Mouse (Mus musculus) spleen, adult 10 weeks (tissue): Measurements from ENCODE around the gene Pim2. TPM values are rescaled to one million over a fixed set of nuclear protein-coding genes. Genes with fewer than 3 reads are reported as not detected.

Experiments used
- polyA plus RNA-seq: library from polyadenylated mRNA; stranded (reverse); fragments of 350-450 nt; fragmentation: Illumina TruSeq; extraction: RNeasy Lipid Tissue Mini Kit (QIAGEN cat#74804); gene quantifications from one replicate; pipeline ENCODE4 v1.2.3, GENCODE M21; 2015; ENCODE audit warnings: low replicate concordance; ENCODE audit not compliant: insufficient read depth

Gene Pim2
- 38.2 TPM for polyA plus RNA-seq

GRCm38 (mm10) chrX:7878007-7878419 is at the start of gene Pim2:
Gene Pim2 (plus strand): TSS chrX:7878262.

DNA sequence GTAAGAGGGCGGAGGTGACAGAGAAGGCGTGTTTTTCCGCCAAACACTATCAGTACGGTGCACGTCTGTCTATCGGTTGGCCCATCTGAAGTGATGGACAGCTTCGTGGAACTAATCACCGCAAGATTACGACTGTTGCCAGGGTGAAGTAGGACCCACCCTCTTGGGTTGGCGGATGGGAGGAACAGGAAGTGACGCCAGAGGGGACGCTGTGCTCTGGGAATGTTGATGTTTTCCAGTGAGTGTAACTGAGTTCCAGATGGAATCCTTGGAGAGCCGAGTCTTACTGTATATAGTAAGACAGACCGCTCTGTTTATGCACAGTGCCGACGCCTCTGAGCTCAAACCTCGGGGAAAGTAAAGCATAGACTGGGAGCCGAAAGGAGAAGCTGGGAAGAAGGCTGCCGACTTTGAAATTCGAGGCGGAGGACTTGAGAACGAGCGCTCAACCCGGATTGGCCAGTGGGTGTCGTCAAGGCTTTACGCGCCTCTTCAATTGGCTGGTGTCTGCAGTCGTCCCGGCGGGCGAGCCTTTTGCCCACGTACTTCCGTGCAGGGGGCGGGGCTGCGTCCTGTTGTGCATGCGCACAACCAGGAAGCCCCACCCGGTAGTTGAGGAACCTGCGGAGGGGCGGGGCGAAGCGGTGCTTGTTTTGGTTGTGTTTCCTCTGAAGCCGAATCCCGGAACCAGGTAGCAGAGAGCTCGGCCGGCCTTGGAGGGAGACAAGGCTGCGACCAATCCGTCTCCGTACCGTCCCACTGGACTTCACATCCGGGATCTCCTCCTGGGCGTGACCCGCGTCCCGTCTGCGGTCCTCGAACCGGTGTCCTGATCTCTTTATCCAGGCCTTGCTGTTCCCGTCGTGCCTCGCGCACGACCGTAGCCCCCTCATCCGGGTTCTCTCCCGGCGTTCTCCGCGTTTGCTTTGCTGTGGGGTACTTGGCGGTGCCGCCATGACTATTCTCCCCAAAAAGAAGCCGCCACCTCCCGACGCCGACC is 36.6 kb upstream of the Pim2 start, which contains the start of gene Otud5:
Gene Otud5 (plus strand): TSS at position 202 of the 1,000 bp plus-strand sequence.

DNA sequence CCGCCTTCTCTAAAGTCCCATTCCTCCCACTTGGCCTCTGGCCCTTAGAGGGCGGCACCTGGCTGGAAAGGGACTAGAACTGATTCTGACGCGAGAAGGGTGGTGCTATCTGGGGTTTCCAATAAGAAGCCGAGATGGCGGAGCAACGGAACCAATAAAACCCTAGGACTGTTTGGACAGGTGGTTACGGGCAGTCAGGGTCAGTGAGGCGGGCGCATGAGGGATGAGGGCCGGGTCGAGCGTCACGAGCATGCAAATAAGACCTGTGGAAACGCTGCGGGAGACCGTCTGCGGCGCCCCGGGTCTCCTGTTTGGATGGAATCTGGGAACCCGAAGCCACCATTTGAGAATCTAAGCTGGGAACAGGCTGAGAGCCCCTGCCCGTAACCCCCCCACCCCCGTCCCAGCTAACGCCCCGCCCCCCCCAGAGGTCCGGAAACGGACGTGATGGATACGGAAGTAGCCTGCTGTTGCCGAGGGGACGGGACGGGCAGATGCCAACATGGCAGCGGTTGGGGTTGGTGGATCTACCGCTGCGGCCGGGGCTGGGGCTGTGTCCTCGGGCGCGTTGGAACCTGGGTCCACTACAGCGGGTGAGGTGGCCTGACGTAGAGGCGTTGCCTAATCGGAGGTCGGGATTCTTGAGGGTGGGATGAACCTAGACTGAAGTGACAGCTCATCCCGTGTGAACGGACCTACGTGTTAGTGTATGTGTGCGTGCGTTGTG is 5.9 kb downstream of the Pim2 start, which contains the start of gene Slc35a2:
Gene Slc35a2 (plus strand): TSS at position 188 of the 727 bp plus-strand sequence.

GRCm38 (mm10) chrX:7898880-7899874 is 21.1 kb downstream of the Pim2 start, which contains the start of the genes Pqbp1 and Timm17b:
Gene Pqbp1 (minus strand): TSS chrX:7899269.
Gene Timm17b (plus strand): TSS chrX:7899357.

GRCm38 (mm10) chrX:7907735-7908134 is 29.7 kb downstream of the Pim2 start, which contains the start of gene Gm10491:
Gene Gm10491 (minus strand): TSS chrX:7907835.

DNA sequence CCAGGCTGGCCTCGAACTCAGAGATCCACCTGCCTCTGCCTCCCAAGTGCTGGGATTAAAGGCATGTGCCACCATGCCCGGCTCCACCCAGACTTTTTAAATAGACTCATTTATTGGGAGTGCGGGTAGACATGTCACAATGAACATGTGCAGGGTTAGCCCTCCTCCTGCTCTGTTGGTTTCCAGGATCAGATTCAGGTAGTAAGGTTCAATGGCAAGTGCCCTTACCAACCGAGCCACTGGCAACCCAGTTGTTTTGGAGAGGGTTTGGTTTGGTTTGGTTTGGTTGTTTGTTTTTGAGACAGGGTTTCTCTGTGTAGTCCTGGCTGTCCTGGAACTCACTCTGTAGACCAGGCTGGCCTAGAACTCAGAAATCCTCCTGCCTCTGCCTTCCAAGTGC is 31.2 kb downstream of the Pim2 start, which contains the start of gene Gm10490:
Gene Gm10490 (plus strand): TSS at position 301 of the 400 bp plus-strand sequence.

GRCm38 (mm10) chrX:7919601-7920383 is 41.7 kb downstream of the Pim2 start, which contains the start of gene Pcsk1n:
Gene Pcsk1n (plus strand): TSS chrX:7919822.

DNA sequence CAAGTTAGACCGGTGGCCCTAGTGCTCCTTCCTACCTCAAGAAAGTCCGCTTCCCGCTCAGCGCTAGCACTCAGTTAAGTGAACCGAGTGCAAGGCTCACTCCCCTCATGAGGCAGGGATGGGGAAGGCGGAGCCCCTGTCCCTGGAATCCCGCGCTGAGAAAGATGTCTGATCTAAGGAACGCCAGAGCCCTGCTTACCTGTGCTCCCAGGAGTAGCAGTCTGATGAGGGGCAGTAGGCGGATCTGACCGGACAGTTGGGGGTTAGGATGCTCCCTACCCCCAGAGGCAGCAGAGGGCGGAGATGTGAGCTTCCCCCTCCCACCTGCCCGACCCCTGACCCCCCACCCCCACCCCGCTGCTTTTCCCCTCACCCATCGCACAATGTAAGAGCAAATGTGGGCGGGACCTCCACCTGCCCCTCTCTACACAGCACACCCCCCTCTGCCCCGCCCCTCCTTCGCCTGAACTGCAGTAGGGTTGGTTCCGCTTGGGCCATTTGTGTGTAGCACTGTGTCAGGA is 50.3 kb downstream of the Pim2 start, which contains the start of gene Eras:
Gene Eras (minus strand): TSS at position 338 of the 521 bp plus-strand sequence.

Other genes with a start within 250 kb of the Pim2 start
- gene Syp, start 239.8 kb upstream of the Pim2 start, polyA plus RNA-seq: 4.1 TPM
- 18.5 TPM for gene Prickle3, start 221.0 kb upstream of the Pim2 start, polyA plus RNA-seq
- gene Plp2, start 206.9 kb upstream of the Pim2 start, polyA plus RNA-seq: 119 TPM
- 0.14 TPM for gene Magix, start 197.0 kb upstream of the Pim2 start, polyA plus RNA-seq
- gene Gpkow, start 181.1 kb upstream of the Pim2 start, polyA plus RNA-seq: 51.7 TPM
- 38.0 TPM for gene Wdr45, start 163.9 kb upstream of the Pim2 start, polyA plus RNA-seq
- gene Gm45208, start 156.0 kb upstream of the Pim2 start, polyA plus RNA-seq: not detected
- gene Praf2, start 149.8 kb upstream of the Pim2 start, polyA plus RNA-seq: 22.9 TPM
- 2.0 TPM for gene Ccdc120, start 127.4 kb upstream of the Pim2 start, polyA plus RNA-seq
- gene Tfe3, start 115.7 kb upstream of the Pim2 start, polyA plus RNA-seq: 28.7 TPM
- 207 TPM for gene Gripap1, start 88.5 kb upstream of the Pim2 start, polyA plus RNA-seq
- 2.4 TPM for gene Kcnd1, start 56.0 kb upstream of the Pim2 start, polyA plus RNA-seq
- 173 TPM for gene Otud5, start 36.9 kb upstream of the Pim2 start, polyA plus RNA-seq
- gene Slc35a2, start 5.8 kb downstream of the Pim2 start, polyA plus RNA-seq: 18.6 TPM
- 129 TPM for gene Pqbp1, start 21.0 kb downstream of the Pim2 start, polyA plus RNA-seq
- gene Timm17b, start 21.1 kb downstream of the Pim2 start, polyA plus RNA-seq: 22.6 TPM
- gene Gm10491, start 29.6 kb downstream of the Pim2 start, polyA plus RNA-seq: not detected
- gene Gm10490, start 31.3 kb downstream of the Pim2 start, polyA plus RNA-seq: not detected
- not detected for gene Pcsk1n, start 41.6 kb downstream of the Pim2 start, polyA plus RNA-seq
- not detected for gene Eras, start 50.3 kb downstream of the Pim2 start, polyA plus RNA-seq
- 14.7 TPM for gene Hdac6, start 69.6 kb downstream of the Pim2 start, polyA plus RNA-seq
- gene Gata1, start 99.8 kb downstream of the Pim2 start, polyA plus RNA-seq: 6.3 TPM
- gene Glod5, start 140.2 kb downstream of the Pim2 start, polyA plus RNA-seq: not detected
- gene Suv39h1, start 196.5 kb downstream of the Pim2 start, polyA plus RNA-seq: 31.7 TPM
- 85.1 TPM for gene Was, start 212.2 kb downstream of the Pim2 start, polyA plus RNA-seq